Mouse (Mus musculus) CH12.LX (cell line): Measurements from ENCODE around the gene Pld1. TPM values are rescaled to one million over a fixed set of nuclear protein-coding genes. Genes with fewer than 3 reads are reported as not detected.

ENCODE experiments used
- DNase-seq: peaks from one replicate; pipeline ENCODE4 v3.0.0-alpha.2; 2013; ENCODE audit errors: extremely low read depth
- H3K27ac ChIP-seq: 2 replicates; pipeline ENCODE4 v1.5.1; 2012; ENCODE audit warnings: low read depth, mild to moderate bottlenecking, control low read depth, moderate library complexity; ENCODE audit not compliant: insufficient read depth
- H3K27me3 ChIP-seq: replicated peaks from 2 replicates; pipeline ENCODE3; 2012; ENCODE audit warnings: inconsistent platforms
- H3K36me3 ChIP-seq, 2 experiments: replicated peaks in 1 of 2; 2 replicates each; pipeline versions ENCODE3 to v1.6.1; 2012; ENCODE audit warnings: inconsistent platforms in 1 of 2, low read length in 1 of 2, mild to moderate bottlenecking in 1 of 2, mixed read lengths in 1 of 2, moderate library complexity in 1 of 2; ENCODE audit not compliant: control insufficient read depth in 1 of 2, insufficient read depth in 1 of 2
- H3K4me1 ChIP-seq, 2 experiments: 2 replicates each; pipeline ENCODE4 v1.6.1; 2012; ENCODE audit warnings: inconsistent platforms in 1 of 2, moderate library complexity in 1 of 2; ENCODE audit not compliant: insufficient read depth in 2 of 2, control insufficient read depth in 1 of 2
- H3K4me2 ChIP-seq: 2 replicates; pipeline ENCODE4 v1.6.1; 2012; ENCODE audit warnings: low read depth, mild to moderate bottlenecking, control low read depth; ENCODE audit not compliant: poor library complexity, insufficient read depth, severe bottlenecking
- H3K4me3 ChIP-seq, 3 experiments: fragments of 150-350 bp in 1 of 3; sonication (generic) in 1 of 3; replicated peaks in 1 of 3; 2 replicates each; pipeline versions ENCODE3 to v1.5.1; 2011 to 2012; ENCODE audit warnings: low read depth in 2 of 3, low read length in 2 of 3, mild to moderate bottlenecking in 2 of 3, moderate library complexity in 2 of 3, control low read depth in 1 of 3, improper control_type of control experiment in 1 of 3, inconsistent platforms in 1 of 3, mixed read lengths in 1 of 3; ENCODE audit not compliant: poor library complexity in 1 of 3
- H3K79me2 ChIP-seq: replicated peaks from 2 replicates; pipeline ENCODE4 v1.6.1; 2012; ENCODE audit warnings: mild to moderate bottlenecking, moderate library complexity; ENCODE audit not compliant: control insufficient read depth, poor library complexity, insufficient read depth, severe bottlenecking; ENCODE audit errors: extremely low read depth
- H3K9ac ChIP-seq: 2 replicates; pipeline ENCODE4 v1.6.1; 2012; ENCODE audit warnings: low read depth, mild to moderate bottlenecking, control low read depth, moderate library complexity; ENCODE audit not compliant: insufficient read depth
- H3K9me3 ChIP-seq: replicated peaks from 2 replicates; pipeline ENCODE3; 2012; ENCODE audit warnings: low read length, inconsistent platforms, mixed read lengths
- CHD1 ChIP-seq: IDR thresholded peaks from 2 replicates; pipeline ENCODE4 v1.6.1; 2012; ENCODE audit warnings: low read depth, low read length, improper control_type of control experiment, inconsistent platforms
- CTCF ChIP-seq, 2 experiments: IDR thresholded peaks in 1 of 2; conservative IDR thresholded peaks in 1 of 2; 2 replicates each; pipeline ENCODE4 v1.5.1; 2011 to 2012; ENCODE audit warnings: low read depth in 2 of 2, low read length in 2 of 2, improper control_type of control experiment in 1 of 2, inconsistent platforms in 1 of 2, mild to moderate bottlenecking in 1 of 2, moderate library complexity in 1 of 2
- E2F4 ChIP-seq: IDR thresholded peaks from 2 replicates; pipeline ENCODE4 v1.6.1; 2011; ENCODE audit warnings: low read depth, low read length, improper control_type of control experiment; ENCODE audit not compliant: insufficient replicate concordance
- EP300 ChIP-seq: IDR thresholded peaks from 2 replicates; pipeline ENCODE4 v1.6.1; 2011; ENCODE audit warnings: low read length, improper control_type of control experiment
- ETS1 ChIP-seq: conservative IDR thresholded peaks from 2 replicates; pipeline ENCODE4 v1.6.1; 2012; ENCODE audit warnings: low read depth, mild to moderate bottlenecking, inconsistent platforms, low read length, improper control_type of control experiment, moderate library complexity
- GABPA ChIP-seq: IDR thresholded peaks from 2 replicates; pipeline ENCODE4 v1.6.1; 2012; ENCODE audit warnings: low read depth, low read length, improper control_type of control experiment, inconsistent platforms; ENCODE audit not compliant: insufficient replicate concordance
- JUN ChIP-seq: IDR thresholded peaks from 2 replicates; pipeline ENCODE4 v1.6.1; 2011; ENCODE audit warnings: low read depth, mild to moderate bottlenecking, low read length, improper control_type of control experiment, moderate library complexity; ENCODE audit not compliant: insufficient read depth
- JUND ChIP-seq: conservative IDR thresholded peaks from 2 replicates; pipeline ENCODE4 v1.6.1; 2011; ENCODE audit warnings: low read depth, low read length, improper control_type of control experiment
- KAT2A ChIP-seq: IDR thresholded peaks from 2 replicates; pipeline ENCODE4 v1.6.1; 2012; ENCODE audit warnings: low read length, improper control_type of control experiment, inconsistent platforms; ENCODE audit not compliant: insufficient replicate concordance
- MAFK ChIP-seq: IDR thresholded peaks from 2 replicates; pipeline ENCODE4 v1.6.1; 2011; ENCODE audit warnings: low read length, improper control_type of control experiment; ENCODE audit not compliant: insufficient replicate concordance
- MAX ChIP-seq: IDR thresholded peaks from 2 replicates; pipeline ENCODE4 v1.6.1; 2011; ENCODE audit warnings: low read length, improper control_type of control experiment
- MAZ ChIP-seq: IDR thresholded peaks from 2 replicates; pipeline ENCODE4 v1.6.1; 2012; ENCODE audit warnings: low read depth, mild to moderate bottlenecking, inconsistent platforms, low read length, improper control_type of control experiment, moderate library complexity
- MEF2A ChIP-seq: IDR thresholded peaks from 2 replicates; pipeline ENCODE4 v1.6.1; 2014; ENCODE audit warnings: low read depth, mild to moderate bottlenecking, inconsistent platforms, low read length, improper control_type of control experiment, borderline replicate concordance
- MXI1 ChIP-seq: IDR thresholded peaks from 2 replicates; pipeline ENCODE4 v1.6.1; 2011; ENCODE audit warnings: mild to moderate bottlenecking, low read depth, low read length, improper control_type of control experiment
- MYC ChIP-seq: IDR thresholded peaks from 2 replicates; pipeline ENCODE4 v1.6.1; 2011; ENCODE audit warnings: low read depth, mild to moderate bottlenecking, improper control_type of control experiment, low read length
- PAX5 ChIP-seq: IDR thresholded peaks from 2 replicates; pipeline ENCODE4 v1.6.1; 2012; ENCODE audit warnings: low read length, inconsistent platforms, mixed read lengths
- POLR2A ChIP-seq: IDR thresholded peaks from 2 replicates; pipeline ENCODE4 v1.6.1; 2011; ENCODE audit warnings: low read depth, mild to moderate bottlenecking, improper control_type of control experiment, low read length
- RCOR1 ChIP-seq: conservative IDR thresholded peaks from 2 replicates; pipeline ENCODE4 v1.6.1; 2012; ENCODE audit warnings: low read depth, mild to moderate bottlenecking, inconsistent platforms, low read length, improper control_type of control experiment
- TCF12 ChIP-seq: IDR thresholded peaks from 2 replicates; pipeline ENCODE4 v1.6.1; 2014; ENCODE audit warnings: low read depth, mild to moderate bottlenecking, inconsistent platforms, low read length, improper control_type of control experiment
- USF1 ChIP-seq: IDR thresholded peaks from 2 replicates; pipeline ENCODE4 v1.6.1; 2014; ENCODE audit warnings: low read depth, mild to moderate bottlenecking, inconsistent platforms, low read length, improper control_type of control experiment
- USF2 ChIP-seq: conservative IDR thresholded peaks from 2 replicates; pipeline ENCODE4 v1.6.1; 2011; ENCODE audit warnings: low read depth, low read length, improper control_type of control experiment
- ZKSCAN1 ChIP-seq: IDR thresholded peaks from 2 replicates; pipeline ENCODE4 v1.6.1; 2012; ENCODE audit warnings: low read depth, inconsistent platforms, low read length, improper control_type of control experiment, borderline replicate concordance
- ZMIZ1 ChIP-seq: IDR thresholded peaks from 2 replicates; pipeline ENCODE4 v1.6.1; 2012; ENCODE audit warnings: low read depth, mild to moderate bottlenecking, inconsistent platforms, low read length, improper control_type of control experiment
- dilution Hi-C: fragments of 300-500 bp; cut with MboI; formaldehyde crosslinking; loops from 2 replicates; pipeline ENCODE4 v1.14.3; 2020; ENCODE audit warnings: low sequenced_read_pairs; ENCODE audit not compliant: extremely low pct_unique_long_range_greater_than_20kb, extremely low pct_ligation_motif_present
- in situ Hi-C: fragments of 300-500 bp; cut with MboI; formaldehyde crosslinking; loops from 3 replicates; pipeline ENCODE4 v1.14.3; 2019; ENCODE audit warnings: low sequenced_read_pairs, low pct_ligation_motif_present, low pct_unique_long_range_greater_than_20kb, mixed read lengths
- polyA plus RNA-seq: library from polyadenylated mRNA; unstranded; fragments of >175 nt; gene quantifications from 2 replicates; pipeline ENCODE4 v1.2.1, GENCODE M21; 2012; ENCODE audit warnings: low read depth; ENCODE audit not compliant: insufficient read length
- total RNA-seq, 2 experiments: library from RNA; depleted of rRNA; stranded (reverse); fragments of 300-350 nt in 1 of 2; fragments of >200 nt in 1 of 2; gene quantifications; 2 replicates each; pipeline ENCODE4 v1.2.3; 2012 to 2014

The Pld1 gene
- total and polyA plus RNA-seq, 3 experiments: not detected

GRCm38 (mm10) chr3:27961162-27961561, 22.7 kb downstream of the Pld1 start:
- in situ Hi-C loops: no loop called here
- no peak overlapping the region for H3K4me3 ChIP-seq
- dilution Hi-C loops: no loop called here
- no peaks in the 10 kb centered on the region for H3K36me3 ChIP-seq
- DNase-seq: no peak
- H3K9me3 ChIP-seq: peaks cover 78% of the 10 kb centered on the region
- no peaks in the 10 kb centered on the region for H3K79me2 ChIP-seq
- no peaks in the 10 kb centered on the region for H3K4me1 ChIP-seq
- no peak overlapping the region for H3K27ac ChIP-seq
- H3K27me3 ChIP-seq: no peaks in the 10 kb centered on the region
- TF ChIP-seq PAX5: no peak
- no peak for TF ChIP-seq KAT2A
- no peak for TF ChIP-seq ETS1
- TF ChIP-seq MAZ: no peak
- no peak for TF ChIP-seq ZKSCAN1
- no peak overlapping the region for H3K9ac ChIP-seq
- H3K4me2 ChIP-seq: no peak overlapping the region

GRCm38 (mm10) chr3:27963795-27964201, 25.3 kb downstream of the Pld1 start:
- Histone ChIP-seq H3K9ac (no peak overlapping the region), H3K4me2 (no peak overlapping the region), H3K4me3 (no peak overlapping the region), H3K27me3 (no peaks in the 10 kb centered on the region), H3K4me1 (no peaks in the 10 kb centered on the region), H3K27ac (no peak overlapping the region), H3K9me3 (peaks cover 75% of the 10 kb centered on the region), H3K36me3 (no peaks in the 10 kb centered on the region), H3K79me2 (no peaks in the 10 kb centered on the region)
- TF ChIP-seq JUND (no peak), CTCF (conservative IDR thresholded peaks at IDR 0.05 in 1 of 2, IDR thresholded peaks at IDR 0.05 in 1 of 2; ENCODE audit: low read depth in 2 of 2, low read length in 2 of 2) (no peak), MAX (no peak), USF1 (no peak), TCF12 (no peak)
- no peak for DNase-seq
- dilution Hi-C loops (no loop called here), in situ Hi-C loops (no loop called here)

GRCm38 (mm10) chr3:27968671-27969070, 30.2 kb downstream of the Pld1 start:
- H3K79me2 ChIP-seq: no peaks in the 10 kb centered on the region
- no peak for DNase-seq
- no peak overlapping the region for H3K9ac ChIP-seq
- dilution Hi-C loops: no loop called here
- peaks cover 78% of the 10 kb centered on the region for H3K9me3 ChIP-seq
- in situ Hi-C loops: no loop called here
- no peak overlapping the region for H3K27ac ChIP-seq
- no peak overlapping the region for H3K4me2 ChIP-seq
- no peaks in the 10 kb centered on the region for H3K4me1 ChIP-seq
- H3K36me3 ChIP-seq: no peaks in the 10 kb centered on the region
- H3K4me3 ChIP-seq: no peak overlapping the region
- no peaks in the 10 kb centered on the region for H3K27me3 ChIP-seq
- TF ChIP-seq ZKSCAN1 (no peak), MXI1 (no peak), USF2 (no peak), ZMIZ1 (no peak), MAFK (no peak), MAX (no peak), USF1 (no peak), MYC (no peak), ETS1 (no peak), MEF2A (no peak), E2F4 (no peak), JUN (no peak), CHD1 (no peak), GABPA (no peak), POLR2A (no peak), RCOR1 (no peak), PAX5 (no peak), EP300 (no peak), TCF12 (no peak), MAZ (no peak)
